Mouse (Mus musculus): ENCODE results near the gene Nr2f2.

GRCm38 (mm10) chr7:70305716-70306115 lies 60.8 kb downstream of the Nr2f2 start:
- TF ChIP-seq FLI1 (IDR thresholded peaks at IDR 0.05; ENCODE audit: low read length) = no peak
- TF ChIP-seq GATA1 (IDR thresholded peaks at IDR 0.05; ENCODE audit: borderline replicate concordance, low read length) = no peak
